In genomic region chr17:64915025-64915424, GRCm38 (mm10) we compare ENCODE assay signal across 8 mouse cellular contexts.
DNase-seq lines count a peak whose midpoint lies in the region.

No protein-coding gene starts in this region.

- peak; percentile 21 for DNase-seq in gastrocnemius, adult 18-20 months (ENCODE audit: low spot score)
- DNase-seq in gastrocnemius, adult 8-10 months (ENCODE audit: low spot score in 2 of 2): no peak
- DNase-seq in ZHBTc4 (ENCODE audit: low read depth, low spot score): peak; percentile 68
- DNase-seq in gastrocnemius, postnatal 25 days: peak; percentile 18
- DNase-seq in lung, postnatal 10 days: peak; percentile 19
- DNase-seq in frontal cortex, adult 2 months (ENCODE audit: extremely low spot score in 1 of 2, low spot score in 1 of 2): no peak
- DNase-seq in layer of hippocampus, adult 8-10 months (ENCODE audit: low spot score in 2 of 2): no peak
- no peak for DNase-seq in layer of hippocampus, adult 9-11 months

Comparison
In these comparisons a context has a peak if more than half of its experiments do, and no peak if none do; other contexts are left out.
1. DNase-seq: peak in gastrocnemius, adult 18-20 months (single experiment), ZHBTc4 (single experiment), gastrocnemius, postnatal 25 days (single experiment) and lung, postnatal 10 days (single experiment); none in gastrocnemius, adult 8-10 months (0 of 2), frontal cortex, adult 2 months (0 of 2), layer of hippocampus, adult 8-10 months (0 of 2) and layer of hippocampus, adult 9-11 months (single experiment).